Comparison of ENCODE assay signal across 22 mouse cellular contexts in genomic region chr1:24793168-24793567, GRCm38 (mm10).
DNase-seq lines count a peak whose midpoint lies in the region; ATAC-seq and TF ChIP-seq lines count a peak whose summit lies in the region.
"Had no signal": no experiment of that assay in that cellular context is flagged by ENCODE, and none has a peak within 500 bp of the region (broad histone marks: within the 10 kb centered on the region; RNA-seq: fewer than 3 reads in every experiment).

No protein-coding gene starts in this region.

- H3K9ac ChIP-seq in stomach, embryonic 16.5 days (ENCODE audit: low read length) = no peak overlapping the region
- no peak overlapping the region for H3K9ac ChIP-seq in stomach, postnatal 0 days (ENCODE audit: low read length)
- H3K9ac ChIP-seq in limb, embryonic 13.5 days = no peak overlapping the region
- H3K9ac ChIP-seq in midbrain, embryonic 14.5 days (replicated peaks; ENCODE audit: low read length) = no peak overlapping the region
- no peak overlapping the region for H3K9ac ChIP-seq in heart, embryonic 12.5 days
- H3K9ac ChIP-seq: embryonic facial prominence, embryonic 13.5 days; embryonic facial prominence, embryonic 15.5 days; forebrain, embryonic 12.5 days had no signal

- no peaks in the 10 kb centered on the region for H3K36me3 ChIP-seq in stomach, embryonic 16.5 days (ENCODE audit: control insufficient read depth, insufficient read depth, low read length)
- H3K36me3 ChIP-seq in stomach, postnatal 0 days (ENCODE audit: control insufficient read depth, insufficient read depth, low read length) = no peaks in the 10 kb centered on the region
- no peaks in the 10 kb centered on the region for H3K36me3 ChIP-seq in limb, embryonic 13.5 days
- H3K36me3 ChIP-seq in midbrain, embryonic 14.5 days (ENCODE audit: control insufficient read depth, insufficient read depth, low read length) = no peaks in the 10 kb centered on the region
- H3K36me3 ChIP-seq in heart, embryonic 12.5 days = no peaks in the 10 kb centered on the region
- H3K36me3 ChIP-seq: embryonic facial prominence, embryonic 13.5 days; embryonic facial prominence, embryonic 15.5 days; forebrain, embryonic 10.5 days; forebrain, embryonic 12.5 days had no signal

- no peak overlapping the region for H3K4me2 ChIP-seq in stomach, embryonic 16.5 days (ENCODE audit: low read depth, low read length)
- H3K4me2 ChIP-seq in stomach, postnatal 0 days (replicated peaks; ENCODE audit: low read depth) = no peak overlapping the region
- H3K4me2 ChIP-seq in limb, embryonic 13.5 days (replicated peaks) = no peak overlapping the region
- no peak overlapping the region for H3K4me2 ChIP-seq in midbrain, embryonic 14.5 days (ENCODE audit: low read length)
- H3K4me2 ChIP-seq in heart, embryonic 12.5 days = no peak overlapping the region
- H3K4me2 ChIP-seq: embryonic facial prominence, embryonic 13.5 days; embryonic facial prominence, embryonic 15.5 days; forebrain, embryonic 12.5 days had no signal

- H3K27me3 ChIP-seq in stomach, embryonic 16.5 days (ENCODE audit: control insufficient read depth, insufficient read depth, low read length) = no peaks in the 10 kb centered on the region
- H3K27me3 ChIP-seq in stomach, postnatal 0 days (ENCODE audit: control insufficient read depth, insufficient read depth, low read length) = no peaks in the 10 kb centered on the region
- H3K27me3 ChIP-seq in limb, embryonic 13.5 days = no peaks in the 10 kb centered on the region
- H3K27me3 ChIP-seq in midbrain, embryonic 14.5 days (ENCODE audit: control insufficient read depth, insufficient read depth, low read length) = no peaks in the 10 kb centered on the region
- H3K27me3 ChIP-seq in heart, embryonic 12.5 days (replicated peaks) = no peaks in the 10 kb centered on the region
- H3K27me3 ChIP-seq: embryonic facial prominence, embryonic 13.5 days; embryonic facial prominence, embryonic 15.5 days; forebrain, embryonic 12.5 days had no signal

- H3K27ac ChIP-seq in stomach, embryonic 16.5 days (ENCODE audit: low read length) = no peak overlapping the region
- H3K27ac ChIP-seq in stomach, postnatal 0 days (replicated peaks) = no peak overlapping the region
- no peak overlapping the region for H3K27ac ChIP-seq in limb, embryonic 13.5 days
- no peak overlapping the region for H3K27ac ChIP-seq in midbrain, embryonic 14.5 days (replicated peaks; ENCODE audit: low read depth, low read length)
- H3K27ac ChIP-seq in heart, embryonic 12.5 days (ENCODE audit: poor library complexity, severe bottlenecking) = no peak overlapping the region
- H3K27ac ChIP-seq: embryonic facial prominence, embryonic 13.5 days; embryonic facial prominence, embryonic 15.5 days; forebrain, embryonic 10.5 days; forebrain, embryonic 12.5 days had no signal

- no peaks in the 10 kb centered on the region for H3K9me3 ChIP-seq in stomach, embryonic 16.5 days (replicated peaks; ENCODE audit: control insufficient read depth, low read length)
- H3K9me3 ChIP-seq in stomach, postnatal 0 days (ENCODE audit: control insufficient read depth, low read length) = no peaks in the 10 kb centered on the region
- 0 out of 2 replicates have a peak, but pooled peaks cover 6% of the 10 kb centered on the region for H3K9me3 ChIP-seq in limb, embryonic 13.5 days
- H3K9me3 ChIP-seq in midbrain, embryonic 14.5 days (ENCODE audit: control insufficient read depth, low read length) = no peaks in the 10 kb centered on the region
- H3K9me3 ChIP-seq in heart, embryonic 12.5 days (replicated peaks) = 0 out of 2 replicates have a peak, but pooled peaks cover 2% of the 10 kb centered on the region
- H3K9me3 ChIP-seq: embryonic facial prominence, embryonic 13.5 days; embryonic facial prominence, embryonic 15.5 days; forebrain, embryonic 10.5 days; forebrain, embryonic 12.5 days had no signal

- no peak for TF ChIP-seq CTCF in stomach, postnatal 0 days (IDR thresholded peaks at IDR 0.05; ENCODE audit: low read depth)

- no peak for TF ChIP-seq EP300 in stomach, postnatal 0 days (optimal IDR thresholded peaks at IDR 0.05)

- DNase-seq in stomach, postnatal 0 days (ENCODE audit: low spot score) = no peak
- DNase-seq in midbrain, embryonic 14.5 days = no peak
- DNase-seq: adrenal gland, adult 2 months; adrenal gland, postnatal 10 days; adrenal gland, postnatal 25 days; cerebellum, adult 11 months; cerebellum, adult 18-20 months; cerebellum, adult 8-10 months; cerebellum, adult 9-11 months; cerebellum, postnatal 14 days; cerebellum, postnatal 36 days; embryo, embryonic 11 days had no signal

- 92% methylated on average over 6 of the region's 6 CpGs for WGBS in stomach, embryonic 16.5 days
- WGBS in stomach, postnatal 0 days = 91% methylated on average over 6 of the region's 6 CpGs
- WGBS in limb, embryonic 13.5 days = 73% methylated on average over 6 of the region's 6 CpGs
- 92% methylated on average over 6 of the region's 6 CpGs for WGBS in midbrain, embryonic 14.5 days
- WGBS in heart, embryonic 12.5 days = 80% methylated on average over 6 of the region's 6 CpGs

- no peak overlapping the region for H3K4me3 ChIP-seq in stomach, embryonic 16.5 days (replicated peaks; ENCODE audit: low read length)
- H3K4me3 ChIP-seq in stomach, postnatal 0 days (ENCODE audit: low read depth, low read length) = no peak overlapping the region
- H3K4me3 ChIP-seq in limb, embryonic 13.5 days = no peak overlapping the region
- no peak overlapping the region for H3K4me3 ChIP-seq in midbrain, embryonic 14.5 days (replicated peaks; ENCODE audit: low read depth, low read length)
- H3K4me3 ChIP-seq in heart, embryonic 12.5 days = no peak overlapping the region
- H3K4me3 ChIP-seq: embryonic facial prominence, embryonic 13.5 days; embryonic facial prominence, embryonic 15.5 days; erythroblast, embryonic 14.5 days; forebrain, embryonic 10.5 days; forebrain, embryonic 12.5 days had no signal

- no peaks in the 10 kb centered on the region for H3K4me1 ChIP-seq in stomach, embryonic 16.5 days (ENCODE audit: control insufficient read depth, insufficient read depth, low read length)
- H3K4me1 ChIP-seq in stomach, postnatal 0 days (replicated peaks; ENCODE audit: control insufficient read depth, insufficient read depth) = no peaks in the 10 kb centered on the region
- H3K4me1 ChIP-seq in limb, embryonic 13.5 days = peaks cover 8% of the 10 kb centered on the region
- H3K4me1 ChIP-seq in midbrain, embryonic 14.5 days (ENCODE audit: control insufficient read depth, insufficient read depth, low read length) = no peaks in the 10 kb centered on the region
- H3K4me1 ChIP-seq in heart, embryonic 12.5 days (replicated peaks) = no peaks in the 10 kb centered on the region
- H3K4me1 ChIP-seq: embryonic facial prominence, embryonic 13.5 days; embryonic facial prominence, embryonic 15.5 days; forebrain, embryonic 10.5 days; forebrain, embryonic 12.5 days had no signal

- ATAC-seq in stomach, embryonic 16.5 days (ENCODE audit: insufficient read depth, low FRiP score) = 0 out of 2 replicates have a peak, but pooled peaks have one; percentile 21
- ATAC-seq in stomach, postnatal 0 days (ENCODE audit: low FRiP score, low TSS enrichment) = no peak
- ATAC-seq in limb, embryonic 13.5 days (ENCODE audit: low FRiP score, low read depth) = peak; percentile 67
- ATAC-seq in midbrain, embryonic 14.5 days (ENCODE audit: low FRiP score, low TSS enrichment) = no peak
- ATAC-seq in heart, embryonic 12.5 days (ENCODE audit: insufficient number of reproducible peaks, low FRiP score) = no peak
- ATAC-seq: forebrain, embryonic 14.5 days; forebrain, embryonic 16.5 days had no signal

Comparison
In these comparisons a context has a peak if more than half of its experiments do, and no peak if none do; other contexts are left out.
1. ATAC-seq: peak in stomach, embryonic 16.5 days (single experiment) and limb, embryonic 13.5 days (single experiment); none in stomach, postnatal 0 days (single experiment), midbrain, embryonic 14.5 days (single experiment) and heart, embryonic 12.5 days (single experiment).